Mouse (Mus musculus): Measurements from ENCODE around the gene Actn1. TPM values are rescaled to one million over a fixed set of nuclear protein-coding genes. Genes with fewer than 3 reads are reported as not detected.

Actn1 gene
- total RNA-seq, 2 experiments from 2014 or later = 92.7 to 100 TPM

GRCm38 (mm10) chr12:80197343-80197742, 62.8 kb downstream of the Actn1 start:
- peak in 1 of 2 experiments; percentile 46 for DNase-seq (ENCODE audit: low spot score in 2 of 2)

- DNase-seq (ENCODE audit: low spot score in 2 of 2) = no peak
Measured at GRCm38 (mm10) chr12:80191806-80192205, 68.4 kb downstream of the Actn1 start.

- DNase-seq (ENCODE audit: low spot score in 2 of 2) = no peak
Measured at GRCm38 (mm10) chr12:80191371-80191770, 68.8 kb downstream of the Actn1 start.

GRCm38 (mm10) chr12:80190915-80191314, 69.3 kb downstream of the Actn1 start:
- no peak for DNase-seq (ENCODE audit: low spot score in 2 of 2)

- DNase-seq (ENCODE audit: low spot score in 2 of 2) = no peak
Measured at GRCm38 (mm10) chr12:80184041-80184440, 76.1 kb downstream of the Actn1 start.

GRCm38 (mm10) chr12:80181831-80182230, 78.3 kb downstream of the Actn1 start:
- no peak for DNase-seq (ENCODE audit: low spot score in 2 of 2)

GRCm38 (mm10) chr12:80178035-80178434, 82.1 kb downstream of the Actn1 start:
- DNase-seq (ENCODE audit: low spot score in 2 of 2) = peak; percentile 61 to 82

GRCm38 (mm10) chr12:80168736-80169135, 91.4 kb downstream of the Actn1 start:
- no peak for DNase-seq (ENCODE audit: low spot score in 2 of 2)

GRCm38 (mm10) chr12:80168178-80168686, 91.9 kb downstream of the Actn1 start:
- peak; percentile 49 to 85 for DNase-seq (ENCODE audit: low spot score in 2 of 2)

GRCm38 (mm10) chr12:80167321-80167720, 92.8 kb downstream of the Actn1 start:
- no peak for DNase-seq (ENCODE audit: low spot score in 2 of 2)

GRCm38 (mm10) chr12:80166651-80167050, 93.5 kb downstream of the Actn1 start:
- peak in 1 of 2 experiments; percentile 51 for DNase-seq (ENCODE audit: low spot score in 2 of 2)

- no peak for DNase-seq (ENCODE audit: low spot score in 2 of 2)
Measured at GRCm38 (mm10) chr12:80164526-80164925, 95.6 kb downstream of the Actn1 start.

GRCm38 (mm10) chr12:80162448-80162847, 97.7 kb downstream of the Actn1 start:
- no peak for DNase-seq (ENCODE audit: low spot score in 2 of 2)

GRCm38 (mm10) chr12:80157675-80158074, 102.5 kb downstream of the Actn1 start:
- DNase-seq (ENCODE audit: low spot score in 2 of 2) = peak in 1 of 2 experiments; percentile 67

GRCm38 (mm10) chr12:80153687-80154326, 106.4 kb downstream of the Actn1 start:
- DNase-seq (ENCODE audit: low spot score in 2 of 2) = peak in 1 of 2 experiments; percentile 61

GRCm38 (mm10) chr12:80153078-80153477, 107.1 kb downstream of the Actn1 start:
- DNase-seq (ENCODE audit: low spot score in 2 of 2) = no peak

- DNase-seq (ENCODE audit: low spot score in 2 of 2) = no peak
Measured at GRCm38 (mm10) chr12:80151821-80152220, 108.3 kb downstream of the Actn1 start.

GRCm38 (mm10) chr12:80150624-80151023, 109.5 kb downstream of the Actn1 start:
- no peak for DNase-seq (ENCODE audit: low spot score in 2 of 2)

GRCm38 (mm10) chr12:80147563-80148214, 112.5 kb downstream of the Actn1 start:
- DNase-seq (ENCODE audit: low spot score in 2 of 2) = no peak

- DNase-seq (ENCODE audit: low spot score in 2 of 2) = peak in 1 of 2 experiments; percentile 79
Measured at GRCm38 (mm10) chr12:80146227-80147223, 113.6 kb downstream of the Actn1 start.

- no peak for DNase-seq (ENCODE audit: low spot score in 2 of 2)
Measured at GRCm38 (mm10) chr12:80145365-80145764, 114.8 kb downstream of the Actn1 start.
